Mouse (Mus musculus) heart, postnatal 0 days (tissue): ENCODE measurements around the gene Araf. TPM values are rescaled to one million over a fixed set of nuclear protein-coding genes. Genes with fewer than 3 reads are reported as not detected.

Experiments used
- ATAC-seq: fragments of 200-750 bp; cut with Nextera tagmentation; 2 replicates; pipeline ENCODE4 v1.8.0; 2017; ENCODE audit warnings: low read depth, moderate number of reproducible peaks, moderate library complexity; ENCODE audit not compliant: insufficient read depth
- DNase-seq: peaks from one replicate; pipeline ENCODE4 v3.0.0-alpha.2; 2016; ENCODE audit warnings: low spot score
- H3K27ac ChIP-seq: fragments of 300-500 bp; sonication (generic); 2 replicates; pipeline ENCODE4 v1.5.1; 2014; ENCODE audit warnings: low read depth, mild to moderate bottlenecking
- H3K27me3 ChIP-seq: fragments of 300-500 bp; sonication (generic); 2 replicates; pipeline ENCODE4 v1.6.1; 2014; ENCODE audit warnings: low read length, mixed read lengths; ENCODE audit not compliant: control insufficient read depth, insufficient read depth
- H3K36me3 ChIP-seq: fragments of 300-500 bp; sonication (generic); replicated peaks from 2 replicates; pipeline ENCODE4 v1.6.1; 2014; ENCODE audit warnings: low read length, mixed read lengths; ENCODE audit not compliant: control insufficient read depth, insufficient read depth
- H3K4me1 ChIP-seq: fragments of 300-500 bp; sonication (generic); 2 replicates; pipeline ENCODE4 v1.6.1; 2014; ENCODE audit warnings: antibody characterized with exemption; ENCODE audit not compliant: control insufficient read depth, insufficient read depth
- H3K4me2 ChIP-seq: fragments of 300-500 bp; sonication (generic); 2 replicates; pipeline ENCODE4 v1.6.1; 2014; ENCODE audit warnings: low read depth, mild to moderate bottlenecking, low read length, moderate library complexity
- H3K4me3 ChIP-seq: fragments of 300-500 bp; sonication (generic); 2 replicates; pipeline ENCODE4 v1.5.1; 2014; ENCODE audit warnings: low read depth, low read length
- H3K9ac ChIP-seq: fragments of 300-500 bp; sonication (generic); replicated peaks from 2 replicates; pipeline ENCODE4 v1.6.1; 2014; ENCODE audit warnings: low read depth, low read length, mixed read lengths
- H3K9me3 ChIP-seq: fragments of 300-500 bp; sonication (generic); replicated peaks from 2 replicates; pipeline ENCODE4 v1.6.1; 2016; ENCODE audit warnings: low read length; ENCODE audit not compliant: control insufficient read depth
- CTCF ChIP-seq: IDR thresholded peaks from 2 replicates; pipeline ENCODE4 v1.5.1; 2016; ENCODE audit warnings: antibody characterized with exemption, control low read depth, low read depth
- EP300 ChIP-seq: IDR thresholded peaks from 2 replicates; pipeline ENCODE4 v1.6.1; 2016; ENCODE audit warnings: antibody characterized with exemption, low read depth
- WGBS: fragments of 180-500 bp; shearing (Covaris S2); extraction: QIAGEN DNeasy Blood & Tissue Kit; methylation state at CpG from one replicate; pipeline ENCODE4 v1.1.7; 2014; 5-methylcytosine and 5-hydroxymethylcytosine counted together
- microRNA-seq: library from miRNA; unstranded; fragments of <30 nt; microRNA quantifications from one replicate; pipeline ENCODE4, GENCODE M21; 2016
- polyA plus RNA-seq: library from polyadenylated mRNA; unstranded; fragments of >200 nt; fragmentation: Nextera tagmentation; extraction: Ambion mirVana; gene quantifications from 2 replicates; pipeline ENCODE4 v1.2.1, GENCODE M21; 2015
- total RNA-seq: library from RNA; depleted of rRNA; stranded (reverse); fragments of >200 nt; gene quantifications from 2 replicates; pipeline ENCODE4 v1.2.3, GENCODE M21; 2014; ENCODE audit warnings: low replicate concordance; rRNA removed

Gene Araf
- total and polyA plus RNA-seq, 2 experiments from 2014 or later: 89.5 to 163 TPM

DNA sequence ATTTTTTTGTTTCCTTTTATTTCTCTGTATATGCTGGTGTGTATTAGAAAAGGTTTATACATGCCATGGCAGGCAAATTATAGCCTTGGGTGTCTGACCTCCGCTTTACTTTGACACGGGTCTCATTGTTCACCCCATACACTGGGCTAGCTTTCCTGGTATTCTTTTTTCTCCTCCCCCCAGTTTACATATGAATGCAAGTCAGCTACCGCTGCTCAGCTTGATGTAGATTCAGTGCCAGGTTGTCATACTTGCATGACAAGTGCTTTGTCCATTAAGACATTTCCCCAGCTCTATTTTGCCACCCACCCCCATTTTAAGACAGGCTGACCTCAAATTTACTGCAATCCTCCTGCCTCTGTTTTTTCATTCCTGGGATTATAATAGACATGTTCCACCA lies 77.6 kb downstream of the Araf start:
- TF ChIP-seq EP300 (no peak), CTCF (no peak)
- no peak for ATAC-seq
- Histone ChIP-seq H3K36me3 (no peaks in the 10 kb centered on the region), H3K9me3 (no peaks in the 10 kb centered on the region), H3K4me2 (no peak overlapping the region), H3K27ac (no peak overlapping the region), H3K4me1 (no peaks in the 10 kb centered on the region), H3K27me3 (no peaks in the 10 kb centered on the region), H3K9ac (no peak overlapping the region), H3K4me3 (no peak overlapping the region)
- no peak for DNase-seq
- 67% methylated on average over 3 of the region's 3 CpGs for WGBS

DNA sequence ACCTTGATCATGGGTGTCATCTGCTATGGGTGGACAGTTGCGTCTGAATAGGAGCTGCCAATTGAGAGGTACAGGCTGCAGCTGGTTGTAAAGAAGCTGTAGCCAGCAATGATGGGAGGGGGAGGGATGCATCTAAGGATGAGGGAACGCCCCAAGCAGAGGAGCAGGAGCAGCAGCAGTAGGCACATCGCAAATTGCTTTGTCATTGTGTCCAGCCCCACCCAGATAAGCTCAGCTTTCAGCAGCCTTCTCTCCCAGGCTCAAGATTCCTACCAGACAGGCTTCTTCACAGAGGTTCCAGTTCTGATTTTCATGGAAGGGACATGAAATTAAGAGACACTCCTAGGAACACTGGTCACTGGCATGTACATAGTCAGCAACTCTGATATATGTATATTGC lies 112.5 kb downstream of the Araf start:
- no peak overlapping the region for H3K27ac ChIP-seq
- 30% methylated on average over 3 of the region's 3 CpGs for WGBS

More for the DNA sequence above, 112.5 kb downstream of the Araf start:
- Histone ChIP-seq H3K9ac (no peak overlapping the region), H3K27me3 (no peaks in the 10 kb centered on the region), H3K36me3 (no peaks in the 10 kb centered on the region), H3K4me2 (no peak overlapping the region), H3K4me3 (no peak overlapping the region), H3K9me3 (no peaks in the 10 kb centered on the region), H3K4me1 (no peaks in the 10 kb centered on the region)
- no peak for ATAC-seq
- no peak for DNase-seq
- TF ChIP-seq EP300: no peak
- no peak for TF ChIP-seq CTCF

Small RNA genes lying within 50 kb of the gene (microRNA-seq; reads per million reads assigned to microRNA genes)
- not detected for gene Gm24824
- not detected for gene Mir5617

Other genes starting within 250 kb of the Araf start
- not detected in 2 replicates for gene Rgn, start 248.0 kb upstream of the Araf start, total RNA-seq
- 2.2 and 2.8 TPM in 2 replicates for gene Rgn, start 248.0 kb upstream of the Araf start, polyA plus RNA-seq
- 45.6 and 55.8 TPM in 2 replicates for gene Rbm10, start 180.3 kb upstream of the Araf start, total RNA-seq
- gene Rbm10, start 180.3 kb upstream of the Araf start, polyA plus RNA-seq: 21.0 and 24.1 TPM in 2 replicates
- gene Ndufb11, start 180.2 kb upstream of the Araf start, total RNA-seq: 426 and 506 TPM in 2 replicates
- gene Ndufb11, start 180.2 kb upstream of the Araf start, polyA plus RNA-seq: 979 and 1,041 TPM in 2 replicates
- 258 and 314 TPM in 2 replicates for gene Uba1, start 139.5 kb upstream of the Araf start, total RNA-seq
- gene Uba1, start 139.5 kb upstream of the Araf start, polyA plus RNA-seq: 100 and 105 TPM in 2 replicates
- gene Cdk16, start 109.9 kb upstream of the Araf start, total RNA-seq: 154 and 171 TPM in 2 replicates
- gene Cdk16, start 109.9 kb upstream of the Araf start, polyA plus RNA-seq: 83.1 and 83.4 TPM in 2 replicates
- 20.8 and 28.8 TPM in 2 replicates for gene Usp11, start 93.9 kb upstream of the Araf start, total RNA-seq
- gene Usp11, start 93.9 kb upstream of the Araf start, polyA plus RNA-seq: 10.2 and 11.4 TPM in 2 replicates
- gene Timp1, start 72.4 kb downstream of the Araf start, total RNA-seq: 25.3 and 36.8 TPM in 2 replicates
- 29.9 and 30.8 TPM in 2 replicates for gene Timp1, start 72.4 kb downstream of the Araf start, polyA plus RNA-seq
- 0.50 TPM in 1 of 2 replicates, not detected in the other for gene Syn1, start 123.2 kb downstream of the Araf start, total RNA-seq
- gene Syn1, start 123.2 kb downstream of the Araf start, polyA plus RNA-seq: 0.16 TPM in 1 of 2 replicates, not detected in the other
- 7.2 and 8.4 TPM in 2 replicates for gene Cfp, start 133.7 kb downstream of the Araf start, total RNA-seq
- gene Cfp, start 133.7 kb downstream of the Araf start, polyA plus RNA-seq: 3.2 and 3.7 TPM in 2 replicates
- 21.7 and 22.8 TPM in 2 replicates for gene Elk1, start 152.8 kb downstream of the Araf start, total RNA-seq
- 6.6 and 7.0 TPM in 2 replicates for gene Elk1, start 152.8 kb downstream of the Araf start, polyA plus RNA-seq
- gene Uxt, start 164.2 kb downstream of the Araf start, total RNA-seq: 35.1 and 71.3 TPM in 2 replicates
- gene Uxt, start 164.2 kb downstream of the Araf start, polyA plus RNA-seq: 78.7 and 78.9 TPM in 2 replicates